Mouse (Mus musculus): ENCODE measurements at regions not wholly inside any gene's neighbourhood (a gene's known extent, or its start where the extent isn't known, plus 50 kb on each side); places are given as distances from the start of the nearest gene placed in this dataset.

- TF ChIP-seq POLR2A (IDR thresholded peaks at IDR 0.05; ENCODE audit: extremely low read depth, insufficient read depth, low read length), result no peak
- no peak for TF ChIP-seq CTCF (IDR thresholded peaks at IDR 0.05; ENCODE audit: low read depth, low read length)
Observed at GRCm38 (mm10) chr4:137104447-137105044, 55.9 kb upstream of the Zbtb40 start.

Measured in liver, adult 2 months (tissue).